Mouse (Mus musculus) small intestine, adult 2 months (tissue): ENCODE results near the gene Mrpl12. TPM values are rescaled to one million over a fixed set of nuclear protein-coding genes. Genes with fewer than 3 reads are reported as not detected.

ENCODE experiments used
- H3K27ac ChIP-seq: fragments of 200-500 bp; 2 replicates; pipeline ENCODE4 v1.5.1; 2012; ENCODE audit warnings: low read depth, low read length, control low read depth, inconsistent platforms; ENCODE audit not compliant: insufficient read depth
- H3K27me3 ChIP-seq: fragments of 200-500 bp; 2 replicates; pipeline ENCODE4 v1.6.1; 2012; ENCODE audit warnings: mild to moderate bottlenecking, moderate library complexity, low read length, inconsistent platforms; ENCODE audit not compliant: control insufficient read depth, insufficient read depth
- H3K36me3 ChIP-seq: fragments of 200-500 bp; 2 replicates; pipeline ENCODE4 v1.6.1; 2012; ENCODE audit warnings: mild to moderate bottlenecking, low read length, control low read depth, inconsistent platforms; ENCODE audit not compliant: control insufficient read depth, insufficient read depth
- H3K4me1 ChIP-seq: fragments of 200-500 bp; 2 replicates; pipeline ENCODE4 v1.6.1; 2012; ENCODE audit warnings: low read length, inconsistent platforms, mixed read lengths; ENCODE audit not compliant: control insufficient read depth, insufficient read depth, insufficient read length
- H3K4me3 ChIP-seq: fragments of 200-500 bp; 2 replicates; pipeline ENCODE4 v1.5.1; 2012; ENCODE audit warnings: low read depth, mild to moderate bottlenecking, control low read depth, inconsistent platforms, low read length, moderate library complexity
- CTCF ChIP-seq: fragments of 200-500 bp; IDR thresholded peaks from 2 replicates; pipeline ENCODE4 v1.5.1; 2012; ENCODE audit warnings: low read depth, mild to moderate bottlenecking, control low read depth, inconsistent platforms, low read length, moderate library complexity, mixed read lengths; ENCODE audit not compliant: insufficient replicate concordance, insufficient read length; ENCODE audit errors: extremely low read depth
- POLR2A ChIP-seq: fragments of 200-500 bp; IDR thresholded peaks from 2 replicates; pipeline ENCODE4 v1.6.1; 2012; ENCODE audit warnings: low read depth, mild to moderate bottlenecking, control low read depth, inconsistent platforms, low read length, moderate library complexity
- WGBS: fragments of 180-500 bp; shearing (Covaris S2); methylation state at CpG from one replicate; pipeline ENCODE4 v1.1.7; 2018; 5-methylcytosine and 5-hydroxymethylcytosine counted together
- polyA plus RNA-seq: library from polyadenylated mRNA; depleted of rRNA; stranded (reverse); fragments of >200 nt; gene quantifications from 2 replicates; pipeline ENCODE4 v1.2.3, GENCODE M21; 2012

The Mrpl12 gene
- polyA plus RNA-seq, 1 experiment: 155 TPM

DNA sequence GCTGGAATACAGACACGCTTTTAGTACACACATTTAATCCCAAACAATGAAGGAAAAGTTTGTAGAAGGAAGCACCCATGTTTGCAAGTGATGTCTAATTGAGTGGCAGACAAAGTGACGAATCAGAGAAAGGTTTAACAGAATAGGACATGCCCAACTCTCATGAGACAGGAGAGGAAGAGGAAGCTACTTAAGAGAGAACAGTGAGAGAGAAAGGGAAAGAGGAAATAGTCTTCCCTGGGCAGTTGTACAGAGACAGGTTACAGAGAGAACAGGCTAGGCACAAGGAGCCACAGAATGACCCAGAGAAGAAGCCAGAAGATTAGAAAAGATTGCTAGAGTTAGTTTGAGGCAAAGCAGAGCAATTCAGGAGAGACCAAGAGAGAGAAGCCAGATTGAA, 41.5 kb downstream of the Mrpl12 start:
- TF ChIP-seq POLR2A (no peak), CTCF (no peak)
- Histone ChIP-seq H3K27me3 (peaks cover 13% of the 10 kb centered on the region), H3K27ac (no peak overlapping the region), H3K4me1 (peaks cover 4% of the 10 kb centered on the region), H3K4me3 (no peak overlapping the region), H3K36me3 (no peaks in the 10 kb centered on the region)
- whole genome bisulfite sequencing: 82% methylated on average over 2 of the region's 2 CpGs

DNA sequence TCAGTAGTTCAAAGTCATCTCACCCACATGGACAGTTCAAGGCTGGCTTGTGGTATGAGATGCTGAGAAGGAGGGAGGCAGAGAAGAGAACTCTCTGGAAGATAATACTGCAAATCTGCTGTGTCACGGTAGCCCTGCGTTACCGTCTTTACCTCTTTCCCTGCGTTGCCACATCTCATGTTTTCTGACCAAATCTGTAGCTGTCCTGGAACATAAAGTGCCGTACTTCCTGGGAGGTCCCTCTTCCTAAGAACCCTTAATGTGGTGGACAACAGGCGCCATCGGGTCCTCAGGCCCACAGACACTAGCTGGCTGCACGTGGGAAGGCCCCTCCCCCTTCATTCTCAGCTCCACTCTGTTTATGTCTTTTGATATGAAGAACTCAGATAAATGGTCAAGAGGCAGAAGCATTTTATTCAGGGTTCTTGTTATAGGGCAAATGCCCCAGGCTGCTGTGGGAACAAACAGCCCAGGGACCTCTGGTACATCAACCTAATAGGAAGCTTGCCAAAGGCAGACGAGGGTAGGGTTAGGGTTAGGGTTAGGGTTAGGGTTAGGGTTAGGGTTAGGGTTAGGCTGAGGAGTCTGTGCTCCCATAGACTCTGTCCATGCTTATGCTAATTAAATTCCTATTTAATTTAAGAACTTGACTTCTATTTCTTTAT, 43.4 kb downstream of the Mrpl12 start:
- Histone ChIP-seq H3K27me3 (peaks cover 25% of the 10 kb centered on the region), H3K27ac (no peak overlapping the region), H3K4me3 (no peak overlapping the region), H3K36me3 (no peaks in the 10 kb centered on the region), H3K4me1 (peaks cover 5% of the 10 kb centered on the region)
- no peak for TF ChIP-seq POLR2A
- TF ChIP-seq CTCF: no peak
- 76% methylated on average over 9 of the region's 9 CpGs for WGBS

- no peak overlapping the region for H3K27ac ChIP-seq
- TF ChIP-seq POLR2A (no peak), CTCF (no peak)
- no peak overlapping the region for H3K4me3 ChIP-seq
- peaks cover 25% of the 10 kb centered on the region for H3K27me3 ChIP-seq
- 77% methylated on average over 4 of the region's 4 CpGs for WGBS
- H3K36me3 ChIP-seq: no peaks in the 10 kb centered on the region
- peaks cover 5% of the 10 kb centered on the region for H3K4me1 ChIP-seq
Measured at GRCm38 (mm10) chr11:120528903-120529302, 44.5 kb downstream of the Mrpl12 start.

- no peaks in the 10 kb centered on the region for H3K36me3 ChIP-seq
- TF ChIP-seq POLR2A (no peak), CTCF (no peak)
- no peak within 1 kb of the TSS for H3K27ac ChIP-seq
- 11% methylated on average over 62 of the region's 62 CpGs for WGBS
- H3K4me3 ChIP-seq: peak within 1 kb of the TSS; percentile 47
- H3K4me1 ChIP-seq: peaks cover 5% of the 10 kb centered on the region
- H3K27me3 ChIP-seq: peaks cover 25% of the 10 kb centered on the region
Measured at GRCm38 (mm10) chr11:120530085-120530964, 45.9 kb downstream of the Mrpl12 start, which contains the start of gene Gcgr. Gene Gcgr, plus strand, starts transcription at chr11:120530699.

- H3K27ac ChIP-seq: no peak overlapping the region
- H3K4me3 ChIP-seq: no peak overlapping the region
- WGBS: 22% methylated on average over 9 of the region's 9 CpGs
Measured at GRCm38 (mm10) chr11:120531646-120532045, 47.2 kb downstream of the Mrpl12 start.

GRCm38 (mm10) chr11:120534093-120534492, 49.7 kb downstream of the Mrpl12 start:
- H3K4me1 ChIP-seq: peaks cover 10% of the 10 kb centered on the region
- H3K27me3 ChIP-seq: peaks cover 25% of the 10 kb centered on the region
- no peak overlapping the region for H3K27ac ChIP-seq
- no peaks in the 10 kb centered on the region for H3K36me3 ChIP-seq
- TF ChIP-seq POLR2A: no peak
- no peak for TF ChIP-seq CTCF
- no peak overlapping the region for H3K4me3 ChIP-seq
- 80% methylated on average over 8 of the region's 8 CpGs for WGBS

More at GRCm38 (mm10) chr11:120531646-120532045, 47.2 kb downstream of the Mrpl12 start:
- H3K4me1 ChIP-seq: peaks cover 5% of the 10 kb centered on the region
- no peaks in the 10 kb centered on the region for H3K36me3 ChIP-seq
- H3K27me3 ChIP-seq: peaks cover 25% of the 10 kb centered on the region
- TF ChIP-seq CTCF (no peak), POLR2A (no peak)

DNA sequence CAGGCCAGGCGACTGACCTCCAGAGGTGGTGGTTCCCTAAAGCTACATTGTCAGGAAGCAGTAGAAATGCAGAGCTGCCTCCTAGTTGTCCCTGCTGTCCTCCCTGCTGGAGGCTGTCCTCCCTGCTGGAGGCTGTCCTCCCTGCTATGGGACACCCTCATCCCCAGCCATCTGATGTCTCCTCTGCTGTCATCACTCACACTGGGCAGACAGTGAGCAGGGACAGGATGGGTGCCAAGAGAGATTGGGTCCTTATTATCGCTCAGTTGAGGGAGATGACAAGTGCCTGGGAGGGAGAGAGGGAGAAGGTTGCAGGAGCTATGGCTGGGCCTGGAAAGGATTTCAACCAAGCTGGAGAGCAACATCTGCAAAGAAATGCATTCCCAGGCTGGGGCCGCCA, 50.7 kb downstream of the Mrpl12 start:
- 79% methylated on average over 3 of the region's 3 CpGs for WGBS
- Histone ChIP-seq H3K4me1 (peaks cover 14% of the 10 kb centered on the region), H3K27ac (no peak overlapping the region), H3K4me3 (no peak overlapping the region), H3K36me3 (no peaks in the 10 kb centered on the region), H3K27me3 (peaks cover 20% of the 10 kb centered on the region)
- TF ChIP-seq CTCF (no peak), POLR2A (no peak)

DNA sequence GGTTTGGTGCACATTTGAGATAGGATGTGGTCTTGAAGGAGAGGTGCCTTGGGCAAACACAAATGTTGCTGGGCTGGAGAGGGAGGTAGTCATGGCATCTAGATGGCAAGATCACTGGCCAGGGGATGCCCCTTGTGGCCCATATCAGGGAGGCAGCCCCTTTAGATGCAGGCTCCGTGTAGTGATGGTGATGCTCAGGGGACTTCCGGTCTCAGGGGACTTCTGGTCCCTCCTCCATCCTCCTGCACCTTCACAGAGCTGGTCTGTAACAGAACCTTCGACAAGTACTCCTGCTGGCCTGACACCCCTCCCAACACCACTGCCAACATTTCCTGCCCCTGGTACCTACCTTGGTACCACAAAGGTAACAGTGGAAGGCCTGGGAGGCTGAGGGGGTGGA, 51.4 kb downstream of the Mrpl12 start:
- 88% methylated on average over 3 of the region's 3 CpGs for WGBS
- TF ChIP-seq CTCF: no peak
- TF ChIP-seq POLR2A: no peak

More for the DNA sequence above, 51.4 kb downstream of the Mrpl12 start:
- H3K27ac ChIP-seq: no peak overlapping the region
- H3K27me3 ChIP-seq: peaks cover 13% of the 10 kb centered on the region; the same call in 1 of the 2 replicates
- H3K4me3 ChIP-seq: no peak overlapping the region
- no peaks in the 10 kb centered on the region for H3K36me3 ChIP-seq
- H3K4me1 ChIP-seq: peaks cover 12% of the 10 kb centered on the region
